Mouse (Mus musculus): ENCODE measurements at regions not wholly inside any gene's neighbourhood (a gene's known extent, or its start where the extent isn't known, plus 50 kb on each side); places are given as distances from the start of the nearest gene placed in this dataset.

DNA sequence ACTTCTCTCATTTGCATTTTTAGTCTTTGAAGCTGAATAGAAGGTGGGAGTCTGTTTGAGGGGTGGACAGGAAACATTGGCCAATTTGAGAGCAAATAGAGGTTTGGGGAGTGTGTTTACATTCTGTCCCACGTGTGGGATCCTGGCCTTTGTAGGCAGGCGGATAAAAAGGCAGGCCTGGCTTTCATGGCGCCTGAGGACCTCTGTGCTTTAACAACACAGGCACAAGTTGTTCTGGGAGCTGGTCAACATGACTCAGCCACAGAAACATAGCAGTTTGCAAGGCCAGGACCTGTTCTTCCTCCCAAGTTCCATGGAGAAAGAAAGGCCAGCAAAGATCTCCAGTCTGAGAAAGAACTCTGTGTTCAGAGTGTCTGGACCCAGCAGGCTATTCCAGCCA, 1130.7 kb downstream of the Gsdmc2 start:
- ATAC-seq, result no peak

DNA sequence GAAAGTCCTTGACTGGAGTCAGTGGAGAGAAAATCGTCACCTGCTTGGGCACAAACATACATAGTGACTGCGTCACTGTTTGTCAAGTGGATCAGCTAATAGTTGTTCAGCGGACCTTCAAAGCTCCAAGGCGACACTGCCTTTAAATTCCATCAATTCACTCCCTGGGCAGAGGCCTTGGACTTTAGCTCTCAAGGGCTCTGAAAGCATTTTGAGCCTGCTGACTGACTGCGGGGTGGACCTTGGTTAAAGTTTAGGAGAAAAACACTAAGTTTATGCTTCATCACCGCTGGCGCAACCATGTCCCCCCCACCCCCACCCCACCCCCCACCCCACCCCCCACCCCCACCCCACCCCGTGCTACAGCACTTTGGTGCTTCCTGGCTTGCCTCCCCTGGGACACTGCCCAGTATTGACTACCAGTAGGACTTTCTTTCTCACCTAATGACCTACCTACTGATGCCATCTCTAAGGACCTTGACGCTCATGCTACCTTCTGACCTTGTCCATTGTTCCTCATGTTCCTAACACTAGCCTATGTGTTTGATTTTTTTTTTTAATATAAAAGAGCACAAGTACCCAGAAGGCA, 1132.3 kb downstream of the Gsdmc2 start:
- no peak for ATAC-seq

DNA sequence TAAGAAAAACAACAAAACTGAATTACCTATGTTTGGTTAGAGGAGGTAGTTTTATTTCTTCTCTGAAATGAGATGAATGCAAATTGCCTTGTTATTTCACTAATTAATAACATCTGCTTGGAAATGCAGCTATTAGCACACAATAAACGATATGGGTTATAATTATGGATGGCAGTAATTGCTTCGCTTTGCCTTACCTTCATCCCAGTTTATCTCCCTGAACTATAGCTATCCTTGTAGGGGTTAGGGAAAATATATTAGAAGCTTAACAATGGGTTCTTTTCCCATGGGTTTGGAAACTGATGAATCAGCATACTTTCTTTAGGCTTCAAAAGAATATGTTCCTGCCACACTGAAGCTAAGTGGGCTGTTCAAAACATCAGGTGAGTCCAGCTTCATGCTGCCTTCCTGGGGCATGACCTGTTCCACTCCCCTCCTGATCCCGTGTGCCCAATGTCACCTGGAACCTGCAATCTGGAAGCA, 1132.9 kb downstream of the Gsdmc2 start:
- no peak for ATAC-seq

DNA sequence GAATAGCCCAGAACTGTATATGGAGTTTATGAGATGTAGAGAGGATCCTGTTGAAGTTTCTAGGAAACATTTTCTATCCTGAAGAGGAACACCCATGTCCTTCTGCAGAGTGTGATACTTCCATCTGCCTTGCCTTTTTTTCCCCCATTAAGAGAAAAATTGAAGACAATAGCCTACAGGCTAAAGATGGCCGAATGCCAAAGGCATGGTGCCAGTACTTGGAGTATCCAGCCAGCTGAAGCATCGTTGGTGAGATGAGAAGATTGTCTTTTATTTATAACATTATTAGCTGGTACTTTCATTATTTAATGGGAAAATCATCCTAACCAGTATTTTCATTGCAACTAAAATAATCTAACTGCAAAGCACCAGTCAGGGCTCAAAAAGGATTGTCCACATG, 1135.4 kb downstream of the Gsdmc2 start:
- no peak for ATAC-seq

DNA sequence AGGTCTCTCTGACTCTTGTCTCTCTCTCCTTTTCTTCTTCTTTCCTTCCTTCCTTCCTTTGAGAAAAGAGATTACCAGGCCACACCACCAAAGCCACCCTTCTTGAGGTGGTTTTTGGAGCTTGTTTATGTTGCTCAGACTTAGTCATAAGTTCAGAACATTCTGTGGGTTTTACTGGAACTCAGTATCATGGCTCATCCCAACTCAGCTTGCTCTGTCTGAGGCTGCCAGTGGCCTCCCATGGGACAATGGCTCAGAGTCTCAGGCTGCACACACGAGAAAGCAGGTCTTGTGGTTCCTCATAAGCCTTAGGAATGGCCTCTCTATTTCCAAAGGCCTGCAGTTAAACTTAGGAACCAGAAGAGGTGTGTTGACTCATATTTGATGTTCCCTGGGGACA, 1146.4 kb downstream of the Gsdmc2 start:
- peak; percentile 43 for ATAC-seq

DNA sequence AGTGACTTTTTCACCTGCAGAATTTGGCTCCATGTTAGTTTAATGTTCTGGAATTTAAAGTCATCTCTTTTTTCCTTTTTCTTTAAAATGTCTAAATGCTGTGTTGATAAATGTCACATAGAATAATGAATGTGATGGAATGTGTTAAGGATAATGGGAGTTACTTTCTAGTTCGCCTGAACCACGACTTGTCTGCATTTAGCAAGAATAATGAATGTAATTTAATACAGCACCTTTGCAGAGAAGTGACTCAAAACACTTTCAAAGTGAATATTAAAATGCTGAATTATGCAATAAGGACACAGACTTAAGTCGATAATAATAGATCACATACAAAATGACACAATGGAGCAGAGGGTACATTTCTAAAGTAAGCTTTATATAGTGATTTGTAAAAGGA, 1150.2 kb downstream of the Gsdmc2 start:
- no peak for ATAC-seq

DNA sequence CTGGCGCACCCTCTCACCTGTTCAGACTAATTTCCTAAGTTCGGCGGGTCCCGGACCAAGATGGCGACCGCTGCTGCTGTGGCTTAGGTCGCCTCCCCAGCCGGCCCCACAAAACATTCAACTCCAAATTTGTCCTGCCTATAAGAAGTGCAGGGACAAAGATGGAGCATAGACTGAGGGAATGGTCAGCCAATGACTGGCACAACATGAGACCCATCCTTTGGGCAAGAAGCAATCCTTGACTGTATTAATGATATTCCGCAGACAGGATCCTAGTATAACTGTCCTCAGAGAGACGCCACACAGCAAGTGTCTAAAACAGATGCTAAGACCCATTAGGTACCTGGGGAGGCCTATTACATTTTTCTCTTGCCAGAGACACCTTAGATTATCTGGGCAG, 1151.3 kb downstream of the Gsdmc2 start:
- no peak for ATAC-seq

DNA sequence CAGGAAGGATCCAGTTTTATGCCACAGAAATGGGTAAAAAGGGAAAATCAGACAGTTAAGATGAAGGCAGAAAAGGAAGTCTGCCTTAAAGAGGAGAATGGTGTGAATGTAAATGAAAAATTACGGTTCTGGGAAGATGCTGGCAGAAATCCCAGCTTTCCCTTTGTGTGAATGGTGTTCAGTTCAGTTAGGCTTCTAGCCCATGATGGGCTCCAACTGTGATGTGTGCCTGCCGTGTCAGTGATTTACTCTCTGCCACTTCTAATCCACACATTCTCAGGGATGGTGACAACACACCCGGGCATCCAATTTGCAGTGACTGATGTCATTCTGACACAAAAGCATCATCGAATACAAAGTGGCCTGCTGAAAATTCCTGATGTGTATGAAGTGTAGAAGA, 1171.6 kb downstream of the Gsdmc2 start:
- no peak for ATAC-seq

DNA sequence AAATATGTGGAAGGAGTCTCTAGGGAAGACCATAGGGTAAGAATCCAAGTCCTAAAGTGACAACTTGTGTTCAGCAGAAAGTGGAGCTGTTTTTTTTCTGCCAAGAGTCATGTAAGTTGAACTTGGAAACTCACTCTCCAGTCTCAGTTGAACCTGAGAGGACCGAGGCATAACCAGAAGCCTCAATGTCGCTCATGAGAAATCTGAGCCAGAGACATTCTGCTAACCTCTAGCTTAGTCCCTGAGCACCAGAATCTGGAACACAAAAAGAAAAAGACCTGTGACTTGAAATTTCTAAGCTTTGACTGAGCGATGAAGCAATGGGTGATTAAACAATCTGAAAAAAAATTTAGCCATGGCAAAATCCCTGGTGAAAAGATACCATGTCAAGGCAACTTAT, 1175.0 kb downstream of the Gsdmc2 start:
- ATAC-seq, result no peak

DNA sequence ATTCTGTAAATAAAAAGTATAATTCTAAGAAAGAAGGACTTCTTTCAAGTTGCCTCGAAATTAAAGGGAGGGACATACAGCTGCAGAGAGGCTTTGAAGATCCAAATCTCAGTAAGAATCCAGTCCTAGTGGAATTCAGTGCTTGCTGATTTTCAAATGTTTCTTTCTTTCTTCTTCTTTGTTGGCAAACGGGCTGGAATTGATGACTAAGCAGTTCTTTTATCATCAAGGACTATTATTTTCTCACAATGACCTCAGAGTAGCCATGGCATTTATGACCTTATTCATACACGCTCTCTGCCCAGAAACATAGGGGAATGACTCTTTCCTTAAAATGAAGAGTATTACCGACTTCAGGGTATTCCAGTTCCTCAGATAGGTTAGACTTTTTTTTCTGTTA, 1185.9 kb downstream of the Gsdmc2 start:
- no peak for ATAC-seq

DNA sequence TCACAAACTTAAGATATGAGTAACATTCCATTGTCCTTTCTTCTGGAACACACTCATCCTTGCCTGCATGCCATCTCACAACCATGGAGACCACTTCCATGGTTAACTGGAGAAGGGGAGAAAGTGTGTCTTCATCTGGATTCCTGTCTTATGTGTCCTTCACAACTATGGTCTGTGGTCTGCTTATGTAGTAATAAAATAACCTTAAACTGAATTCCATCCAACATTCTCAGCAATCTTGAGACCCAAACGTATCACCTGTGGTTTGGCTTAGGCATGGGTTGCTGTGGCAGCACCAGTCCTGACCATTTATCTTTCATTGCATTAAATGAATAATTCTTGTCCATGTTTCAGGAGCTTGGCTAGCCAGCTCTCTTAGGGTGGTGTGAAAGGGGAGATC, 1186.3 kb downstream of the Gsdmc2 start:
- ATAC-seq, result no peak

DNA sequence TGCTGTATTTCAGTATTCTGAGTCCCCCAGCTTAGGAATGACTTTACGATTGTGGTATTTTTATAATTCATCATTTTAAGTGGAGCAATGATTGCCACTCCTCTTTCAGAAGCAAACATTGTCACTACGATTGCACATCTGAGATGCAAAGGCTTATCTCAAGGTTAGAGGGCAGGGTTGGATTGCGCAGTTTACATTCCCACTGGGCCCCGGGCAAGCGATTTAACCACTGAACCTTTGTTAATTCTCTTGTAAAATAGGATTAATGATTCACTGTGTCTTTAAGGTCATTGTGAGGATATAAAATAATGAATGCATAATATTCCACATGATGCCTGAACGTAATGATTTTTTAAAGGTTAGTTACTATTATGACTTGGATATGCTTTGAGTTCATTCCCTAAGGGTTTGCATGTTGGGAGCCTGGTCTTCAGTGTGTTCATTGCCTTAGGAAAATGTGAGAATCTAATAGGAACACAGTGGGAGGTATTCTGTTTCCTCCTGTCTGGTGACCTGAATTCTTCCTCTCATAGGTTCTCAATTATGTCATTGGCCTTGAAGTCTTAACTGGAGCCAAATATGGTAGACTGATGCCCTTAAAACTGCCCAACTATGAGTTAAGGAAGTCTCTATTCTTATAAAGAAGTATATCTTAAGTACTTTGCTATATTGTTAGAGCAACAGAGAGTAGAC, 1198.4 kb downstream of the Gsdmc2 start:
- no peak for ATAC-seq

DNA sequence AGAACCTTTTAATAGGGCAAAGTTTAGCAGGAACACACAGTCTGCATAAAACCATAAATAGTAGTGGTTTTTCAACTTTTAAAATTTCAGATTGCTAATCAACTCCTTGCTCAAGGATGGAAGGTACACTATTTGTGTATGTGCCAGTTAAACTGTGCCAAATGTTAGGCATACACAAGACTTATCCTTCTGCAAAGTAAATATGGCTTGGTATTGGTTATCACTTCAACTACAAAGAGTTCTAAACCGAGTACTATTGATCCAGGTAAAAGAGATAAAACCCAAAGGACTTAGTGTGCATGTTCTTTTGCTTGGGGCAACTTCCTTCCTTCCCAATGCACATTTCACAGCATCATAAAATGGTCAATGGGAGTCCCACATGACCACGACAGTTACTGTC, 1200.2 kb downstream of the Gsdmc2 start:
- ATAC-seq, result no peak

DNA sequence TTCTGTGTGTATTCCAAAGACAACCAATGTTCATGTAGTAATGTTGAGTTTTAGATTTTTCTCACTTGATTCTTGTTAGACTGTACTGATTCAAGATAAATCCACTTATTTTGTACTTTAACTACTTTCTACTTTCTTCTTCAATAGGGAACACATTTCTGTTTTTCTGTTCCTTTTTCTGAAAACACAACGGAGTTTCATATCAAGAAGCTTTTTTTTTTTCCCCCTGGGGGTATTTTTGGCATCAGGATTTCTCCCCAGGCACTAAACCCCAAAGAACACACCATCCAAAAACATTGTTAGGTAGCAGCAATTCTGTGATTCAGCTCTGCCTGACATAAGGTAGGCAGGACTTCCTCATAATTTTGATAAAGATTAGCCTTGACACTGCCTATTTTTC, 1200.7 kb downstream of the Gsdmc2 start:
- no peak for ATAC-seq

DNA sequence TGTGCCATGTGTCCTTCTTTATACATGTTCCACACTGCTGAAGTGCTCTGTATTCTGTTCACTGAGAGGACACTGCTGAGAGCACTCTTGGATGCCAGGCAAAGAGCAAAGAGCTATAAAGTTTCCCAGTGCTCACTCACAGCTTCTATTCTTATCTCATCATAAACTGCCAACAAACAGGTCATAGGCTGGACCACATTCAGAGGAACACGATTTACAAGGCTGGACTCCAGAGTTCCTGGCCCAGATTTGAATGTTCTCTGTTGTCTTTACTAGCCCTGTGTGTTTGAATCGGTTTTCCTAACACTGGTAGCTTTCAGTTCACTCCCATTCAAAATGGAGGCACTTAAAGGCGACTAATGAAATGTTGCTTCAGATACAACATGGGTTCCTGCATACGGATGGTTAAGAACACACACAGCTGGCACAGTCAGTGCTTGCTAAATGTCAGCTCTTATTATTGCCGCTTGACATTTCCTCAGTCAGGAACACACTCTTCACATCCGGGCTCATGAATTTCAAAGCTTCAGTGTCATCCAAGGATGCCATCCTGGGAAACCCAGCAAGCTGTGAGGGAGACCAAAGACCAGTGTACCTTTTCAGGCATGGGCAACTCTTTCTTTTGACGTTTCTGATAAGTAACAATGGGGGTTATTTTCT, 1203.8 kb downstream of the Gsdmc2 start:
- no peak for ATAC-seq

DNA sequence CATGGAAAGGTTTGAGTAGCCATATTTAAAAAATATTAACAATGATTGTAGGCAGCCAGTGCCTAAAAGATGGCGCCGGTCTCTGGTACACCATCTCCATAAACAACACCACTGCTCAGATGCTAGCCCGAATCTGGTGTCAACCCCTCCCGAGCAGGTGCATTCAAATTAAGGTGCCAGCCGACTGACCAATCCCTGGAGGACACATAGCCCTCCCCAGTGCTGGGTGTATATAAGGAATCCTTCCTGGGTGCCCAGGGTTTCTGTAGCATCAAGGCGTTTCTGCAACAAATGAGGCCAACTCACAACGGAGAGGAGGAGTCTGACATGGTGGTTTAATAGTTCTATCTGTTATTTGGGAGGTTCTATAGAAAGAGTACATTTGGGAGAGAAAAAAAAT, 1219.6 kb downstream of the Gsdmc2 start:
- no peak for ATAC-seq

DNA sequence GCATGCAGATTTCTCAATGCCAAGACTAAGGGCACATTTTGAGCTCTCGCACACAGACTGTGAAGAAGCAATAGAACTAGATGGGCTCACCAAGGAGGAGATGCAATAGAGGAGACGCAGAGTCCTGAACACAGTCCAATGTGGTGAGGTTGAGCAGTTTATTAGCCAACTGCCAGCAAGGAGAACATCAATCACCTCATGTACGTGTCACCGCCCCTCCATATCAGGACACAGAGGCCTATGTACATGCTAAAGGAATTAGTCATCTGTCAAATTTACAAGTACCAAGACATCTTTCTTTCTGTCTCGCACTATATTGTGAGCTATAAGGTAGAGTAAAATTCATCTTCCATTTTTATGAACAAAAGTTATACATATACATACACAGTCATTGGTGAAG, 1228.9 kb downstream of the Gsdmc2 start:
- ATAC-seq, result no peak

DNA sequence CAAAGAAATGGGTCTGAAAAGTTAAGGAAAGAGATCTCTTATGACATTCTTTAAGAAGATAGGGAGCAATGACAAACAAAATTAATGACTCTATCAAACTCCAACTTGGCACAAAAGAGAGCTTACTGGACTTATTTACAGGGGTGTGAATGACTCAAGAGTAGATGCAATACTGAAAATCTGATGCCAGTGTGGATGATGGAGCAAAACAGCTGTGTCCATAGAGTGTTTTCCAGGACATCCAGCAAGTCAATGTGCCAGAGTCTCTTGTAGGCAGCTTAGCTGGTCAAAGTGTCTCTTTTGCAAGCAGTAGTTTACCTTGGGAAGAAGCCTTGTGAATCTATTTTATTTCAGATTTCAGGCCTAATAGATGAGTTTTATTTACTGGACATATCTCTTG, 1248.2 kb downstream of the Gsdmc2 start:
- ATAC-seq, result no peak

DNA sequence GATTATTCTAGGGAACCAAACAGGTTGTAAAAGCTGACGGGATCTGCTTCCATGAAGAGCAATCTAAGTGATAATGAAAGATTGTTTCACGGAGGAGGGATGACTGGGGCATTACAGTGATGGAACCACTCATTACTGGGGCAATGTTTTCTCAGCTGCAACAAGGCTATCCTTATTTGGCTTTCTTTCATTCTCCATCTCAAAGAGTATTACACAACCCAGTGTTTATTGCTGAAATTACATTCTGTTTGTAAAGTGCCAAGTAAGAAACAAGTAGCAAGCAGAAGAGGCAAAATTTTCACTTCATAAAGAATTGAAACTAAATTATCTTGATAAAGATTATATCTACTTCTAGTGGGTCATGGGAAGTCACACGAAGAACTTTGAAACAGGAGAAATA, 1256.4 kb downstream of the Gsdmc2 start:
- ATAC-seq, result no peak

DNA sequence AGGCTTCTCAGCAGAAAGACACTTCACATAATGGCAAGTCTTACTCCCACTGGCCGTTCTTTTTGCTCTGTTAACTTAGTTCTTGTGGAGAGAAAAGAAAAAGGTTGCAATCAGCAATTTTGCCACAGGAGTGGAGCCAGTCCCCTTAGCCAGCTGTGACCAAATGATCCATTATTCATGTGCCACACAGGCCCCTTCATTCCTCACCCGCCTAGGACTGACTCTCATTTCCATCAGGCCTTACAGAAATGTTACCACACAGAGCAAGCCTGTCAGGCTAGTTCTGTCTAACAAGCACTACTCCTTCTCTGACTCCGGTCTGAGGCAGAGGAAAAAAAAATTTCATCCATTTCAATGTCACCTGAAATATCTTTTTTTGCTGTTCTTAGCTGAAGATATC, 1266.2 kb downstream of the Gsdmc2 start:
- no peak for ATAC-seq

DNA sequence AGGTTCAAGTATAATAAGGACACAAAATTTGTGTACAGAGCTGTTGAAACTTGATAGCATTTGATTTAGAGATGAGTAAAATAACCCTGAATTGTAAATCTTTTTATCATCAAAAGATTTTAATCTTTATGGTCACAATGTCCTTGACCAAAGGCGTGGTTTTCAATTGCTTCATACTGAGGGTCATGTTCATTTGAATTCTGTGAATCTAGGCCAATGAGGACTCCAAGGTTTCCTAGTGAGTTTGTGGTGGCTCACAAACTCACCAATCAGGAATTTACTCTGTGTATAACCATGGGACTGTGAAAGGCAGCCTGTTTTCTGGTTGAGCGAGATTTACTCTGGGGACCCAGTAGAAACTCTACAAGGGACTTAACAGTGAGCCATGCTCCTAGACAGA, 1269.2 kb downstream of the Gsdmc2 start:
- no peak for ATAC-seq

DNA sequence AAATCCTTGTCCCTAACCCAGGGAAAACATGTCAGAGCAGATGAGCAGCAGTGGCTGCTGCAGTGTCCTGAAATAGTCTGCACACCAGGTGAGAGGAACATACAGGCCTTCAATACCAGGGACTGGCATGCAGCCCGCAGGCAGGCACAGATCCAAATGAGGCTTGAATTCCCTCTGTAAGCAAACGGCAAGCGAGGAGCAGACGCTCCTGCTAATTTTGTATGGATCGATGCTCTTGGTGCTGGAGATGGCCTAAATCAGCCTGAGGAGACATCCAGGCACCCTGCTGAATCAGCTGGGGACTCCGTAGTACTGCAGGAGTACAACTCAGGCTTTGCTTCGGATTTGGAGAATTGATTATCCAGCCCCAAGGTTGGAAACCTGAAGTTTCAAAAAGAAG, 1273.2 kb downstream of the Gsdmc2 start:
- ATAC-seq, result no peak

DNA sequence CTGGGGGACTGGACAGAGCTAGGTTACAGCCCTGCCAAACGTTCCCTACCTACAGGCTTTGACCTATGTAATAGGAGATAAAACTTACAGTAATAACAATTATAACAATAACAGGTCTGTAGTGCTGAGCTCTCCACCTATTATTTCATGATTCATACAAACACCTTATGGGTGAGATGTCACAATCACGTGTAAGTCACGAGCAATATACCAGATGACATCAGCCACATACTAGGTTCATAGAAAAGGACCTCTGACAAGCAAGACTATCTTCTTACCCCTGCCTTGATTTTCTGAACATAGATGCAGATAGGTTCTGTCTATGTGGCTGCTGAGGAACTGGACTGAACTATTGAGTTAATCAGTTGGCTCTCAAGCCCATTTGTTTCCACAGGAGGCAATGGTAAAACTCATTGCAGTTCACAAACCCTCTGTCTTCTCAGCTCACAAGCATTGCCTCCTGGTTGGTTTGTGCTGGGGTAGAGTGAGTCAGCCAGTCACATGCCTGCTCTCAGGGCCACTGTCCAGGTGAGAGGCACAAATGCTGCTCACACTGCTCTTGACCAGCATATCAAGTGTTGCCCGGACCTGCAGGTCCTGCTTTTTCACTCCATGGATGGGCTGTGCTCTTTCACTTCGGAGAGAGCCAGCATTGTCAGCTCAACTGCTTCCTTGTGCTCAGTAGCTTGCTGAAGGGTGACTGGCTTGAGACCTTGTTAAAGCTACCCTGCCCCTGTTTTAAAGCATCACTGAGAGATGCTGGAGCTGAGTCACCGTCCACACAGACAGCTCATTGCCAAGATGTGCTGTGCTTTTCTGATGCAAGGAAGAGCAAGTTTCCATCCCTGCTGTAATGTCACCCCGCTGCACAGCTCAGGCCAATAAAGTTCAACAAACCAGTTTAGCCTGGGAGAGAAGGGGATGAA, 1275.9 kb downstream of the Gsdmc2 start:
- ATAC-seq, result no peak

All from activated CD4-positive, CD25-positive, alpha-beta regulatory T cell, adult 4 months (primary cell).